Mouse (Mus musculus) B cell, adult 67 days (primary cell): ENCODE measurements around the gene Vmn2r32. TPM values are rescaled to one million over a fixed set of nuclear protein-coding genes. Genes with fewer than 3 reads are reported as not detected.

Source experiments
- total RNA-seq, 2 experiments: library from RNA; stranded (reverse); gene quantifications; 4 replicates each; pipeline ENCODE4 v1.2.4; 2023

Gene Vmn2r32
- not detected for total RNA-seq

DNA sequence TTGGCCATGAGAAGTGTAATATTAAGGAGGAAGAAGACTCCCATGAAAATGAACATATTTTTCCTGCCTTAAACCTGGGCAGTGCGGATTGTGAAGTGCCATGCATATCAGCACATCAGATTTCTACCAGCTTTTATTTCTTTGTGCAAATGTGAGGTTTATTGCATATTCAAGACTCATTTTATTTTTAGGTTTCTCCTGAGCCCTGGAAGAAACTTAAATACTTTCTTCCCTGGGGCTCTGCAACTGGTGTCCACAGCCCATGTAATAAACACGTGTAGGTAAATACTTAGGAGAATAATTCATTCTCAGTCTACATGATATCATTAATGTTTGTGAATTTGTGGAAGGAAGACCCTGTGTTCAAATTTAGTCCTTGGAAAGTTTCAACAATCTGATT lies at the start of gene Vmn2r32:
Gene Vmn2r32, minus strand, starts transcription at position 101 of the 400 bp plus-strand sequence.

Other genes with a start within 250 kb of the Vmn2r32 start
- gene Vmn2r29, start 232.7 kb downstream of the Vmn2r32 start, total RNA-seq: not detected
- gene Gm45844, start 201.7 kb downstream of the Vmn2r32 start, total RNA-seq: under 1 TPM; 0.27 to 0.93 TPM
- gene Clcn4, start 179.2 kb downstream of the Vmn2r32 start, total RNA-seq: 10 to 100 TPM; 51.8 to 53.7 TPM
- gene Vmn2r30, start 142.4 kb downstream of the Vmn2r32 start, total RNA-seq: not detected
- not detected for gene Gm45783, start 105.4 kb downstream of the Vmn2r32 start, total RNA-seq
- gene Vmn2r31, start 80.3 kb downstream of the Vmn2r32 start, total RNA-seq: not detected
- gene Vmn2r33, start 86.8 kb upstream of the Vmn2r32 start, total RNA-seq: not detected
- gene Vmn2r34, start 209.5 kb upstream of the Vmn2r32 start, total RNA-seq: not detected